In the genomic region with DNA sequence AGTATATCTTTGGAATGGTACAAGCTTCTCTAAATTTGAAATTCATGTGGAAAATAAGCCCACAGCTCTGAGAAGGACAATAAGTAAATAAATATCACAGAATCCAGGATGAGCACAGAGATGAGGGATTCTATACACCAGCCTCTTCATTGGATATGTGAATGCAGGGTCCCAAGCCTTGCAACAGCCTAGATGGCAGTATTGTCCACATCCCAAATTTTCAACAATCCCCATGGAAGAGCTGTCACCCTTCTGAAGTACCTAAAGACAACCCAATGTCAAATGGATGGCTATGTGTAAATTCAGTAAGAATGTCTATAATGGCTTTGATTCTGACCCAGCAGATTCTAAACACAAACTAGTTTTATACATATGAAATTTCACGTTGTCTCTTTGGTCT, we compare ENCODE assay signal across 9 mouse cellular contexts. TPM values are rescaled to one million over a fixed set of nuclear protein-coding genes. Genes with fewer than 3 reads are reported as not detected.
DNase-seq lines count a peak whose midpoint lies in the region; ATAC-seq lines count a peak whose summit lies in the region.
"Had no signal": no experiment of that assay in that cellular context is flagged by ENCODE, and none has a peak within 500 bp of the region (broad histone marks: within the 10 kb centered on the region; RNA-seq: fewer than 3 reads in every experiment).

No protein-coding gene starts in this region.

- no peak overlapping the region for H3K9ac ChIP-seq in lung, embryonic 16.5 days (ENCODE audit: low read length)
- no peak overlapping the region for H3K9ac ChIP-seq in stomach, embryonic 15.5 days

- H3K4me3 ChIP-seq in lung, embryonic 16.5 days (ENCODE audit: low read length), result peak overlapping the region; percentile 38
- peak overlapping the region; percentile 73 for H3K4me3 ChIP-seq in limb, embryonic 10.5 days
- peak overlapping the region; percentile 8; the same call in 1 of the 2 replicates for H3K4me3 ChIP-seq in stomach, embryonic 15.5 days (replicated peaks)

- intact Hi-C loops in left cerebral cortex, postnatal 36 days (cut with DNase I), result no loop called here

- 38% methylated on average over 1 of the region's 1 CpGs for WGBS in lung, embryonic 16.5 days
- 66% methylated on average over 1 of the region's 1 CpGs for WGBS in limb, embryonic 10.5 days
- 36% methylated on average over 1 of the region's 1 CpGs for WGBS in stomach, embryonic 15.5 days

- H3K36me3 ChIP-seq in lung, embryonic 16.5 days (ENCODE audit: control insufficient read depth, insufficient read depth, low read length), result no peaks in the 10 kb centered on the region
- H3K36me3 ChIP-seq in limb, embryonic 10.5 days, result peaks cover 2% of the 10 kb centered on the region; the same call in 1 of the 2 replicates
- H3K36me3 ChIP-seq in stomach, embryonic 15.5 days, result no peaks in the 10 kb centered on the region

- H3K4me2 ChIP-seq in lung, embryonic 16.5 days (ENCODE audit: low read depth, low read length), result peak overlapping the region; percentile 40
- peak overlapping the region; percentile 37 for H3K4me2 ChIP-seq in stomach, embryonic 15.5 days

- H3K9me3 ChIP-seq in lung, embryonic 16.5 days (ENCODE audit: control insufficient read depth, low read length), result no peaks in the 10 kb centered on the region
- no peaks in the 10 kb centered on the region for H3K9me3 ChIP-seq in limb, embryonic 10.5 days (replicated peaks)
- H3K9me3 ChIP-seq in stomach, embryonic 15.5 days, result no peaks in the 10 kb centered on the region

- H3K27me3 ChIP-seq in lung, embryonic 16.5 days (ENCODE audit: control insufficient read depth, insufficient read depth, low read depth, low read length), result peaks cover 2% of the 10 kb centered on the region; the same call in 1 of the 2 replicates
- no peaks in the 10 kb centered on the region for H3K27me3 ChIP-seq in limb, embryonic 10.5 days (ENCODE audit: low read depth, poor library complexity, severe bottlenecking)
- H3K27me3 ChIP-seq in stomach, embryonic 15.5 days (replicated peaks), result no peaks in the 10 kb centered on the region

- peak; percentile 57 to 64 for DNase-seq in cerebellum, postnatal 10 days
- no peak for DNase-seq in cerebellum, adult 8-10 months
- DNase-seq in lung, postnatal 10 days, result no peak
- no peak for DNase-seq in limb, embryonic 10.5 days (ENCODE audit: low spot score)
- DNase-seq in left cerebral cortex, postnatal 36 days (ENCODE audit: low spot score in 2 of 2), result no peak

- no peak for ATAC-seq in lung, embryonic 16.5 days (ENCODE audit: low read depth)
- ATAC-seq in stomach, embryonic 15.5 days (ENCODE audit: insufficient read depth, low FRiP score, low read depth), result no peak
- ATAC-seq in erythroid progenitor cell, adult 5-6 weeks (replicated peaks; ENCODE audit: low FRiP score, poor library complexity, severe bottlenecking), result no peak

- no peaks in the 10 kb centered on the region for H3K4me1 ChIP-seq in lung, embryonic 16.5 days (replicated peaks; ENCODE audit: control insufficient read depth, insufficient read depth, low read length)
- H3K4me1 ChIP-seq in limb, embryonic 10.5 days, result peaks cover 26% of the 10 kb centered on the region
- H3K4me1 ChIP-seq in stomach, embryonic 15.5 days, result peaks cover 3% of the 10 kb centered on the region; the same call in 1 of the 2 replicates

- H3K27ac ChIP-seq in lung, embryonic 16.5 days (ENCODE audit: low read length), result no peak overlapping the region
- H3K27ac ChIP-seq in limb, embryonic 10.5 days, result no peak overlapping the region
- H3K27ac ChIP-seq in stomach, embryonic 15.5 days, result no peak overlapping the region

RNA-seq across cellular contexts. Expression of a gene that starts 3.1 kb away (rescaled TPM):
- polyA plus RNA-seq in lung, embryonic 16.5 days (2015; fragmentation: Nextera tagmentation; extraction: Ambion mirVana), result 40.6 and 45.3 TPM in 2 replicates
- 38.8 and 84.8 TPM in 2 replicates for polyA plus RNA-seq in limb, embryonic 10.5 days (2016; fragmentation: Nextera tagmentation; extraction: Ambion mirVana)
- 22.6 and 31.1 TPM in 2 replicates for polyA plus RNA-seq in stomach, embryonic 15.5 days (2015; fragmentation: Nextera tagmentation; extraction: Ambion mirVana)
- 100 to 1,000 TPM; 131 to 153 TPM for total RNA-seq in left cerebral cortex, postnatal 36 days (2021)
- not detected in 2 replicates for total RNA-seq in erythroid progenitor cell, adult 5-6 weeks (2015; ENCODE audit: low replicate concordance)
- total RNA-seq in erythroid progenitor cell, adult 5-6 weeks (2017; ENCODE audit: low replicate concordance), result not detected in 2 replicates
- total RNA-seq: neutrophil, adult 5-6 weeks had no signal

Comparison
In these comparisons a context has a peak if more than half of its experiments do, and no peak if none do; other contexts are left out.
1. DNase-seq: peak in cerebellum, postnatal 10 days (2 of 2); none in cerebellum, adult 8-10 months (single experiment), lung, postnatal 10 days (single experiment), limb, embryonic 10.5 days (single experiment) and left cerebral cortex, postnatal 36 days (0 of 2).
2. H3K4me3 ChIP-seq: peak in every context shown above with its lines; median percentile 73 in limb, embryonic 10.5 days; 38 in lung, embryonic 16.5 days; 8 in stomach, embryonic 15.5 days.